Mouse (Mus musculus) limb, embryonic 15.5 days (tissue): ENCODE results near the gene Rdh16. TPM values are rescaled to one million over a fixed set of nuclear protein-coding genes. Genes with fewer than 3 reads are reported as not detected.
"Not testable (repeated sequence)": the region's sequence is repeated elsewhere in the genome, so short reads cannot be mapped to it uniquely, and the experiment has no call there.

Experiments used
- ATAC-seq: fragments of 200-750 bp; cut with Nextera tagmentation; 2 replicates; pipeline ENCODE4 v1.8.0; 2017; ENCODE audit warnings: low read depth, moderate TSS enrichment; ENCODE audit not compliant: insufficient number of reproducible peaks, low FRiP score, low TSS enrichment
- H3K27ac ChIP-seq: fragments of 300-500 bp; sonication (generic); 2 replicates; pipeline ENCODE4 v1.5.1; 2015; ENCODE audit warnings: moderate library complexity, mild to moderate bottlenecking, inconsistent platforms
- H3K27me3 ChIP-seq: fragments of 300-500 bp; sonication (generic); 2 replicates; pipeline ENCODE4 v1.6.1; 2015; ENCODE audit warnings: inconsistent platforms
- H3K36me3 ChIP-seq: fragments of 300-500 bp; sonication (generic); 2 replicates; pipeline ENCODE4 v1.6.1; 2015; ENCODE audit warnings: inconsistent platforms
- H3K4me1 ChIP-seq: fragments of 300-500 bp; sonication (generic); 2 replicates; pipeline ENCODE4 v1.6.1; 2015; ENCODE audit warnings: inconsistent platforms
- H3K4me2 ChIP-seq: fragments of 300-500 bp; sonication (generic); 2 replicates; pipeline ENCODE4 v1.6.1; 2015; ENCODE audit warnings: mild to moderate bottlenecking, inconsistent platforms
- H3K4me3 ChIP-seq: fragments of 300-500 bp; sonication (generic); 2 replicates; pipeline ENCODE4 v1.5.1; 2015; ENCODE audit warnings: mild to moderate bottlenecking, inconsistent platforms
- H3K9ac ChIP-seq: fragments of 300-500 bp; sonication (generic); 2 replicates; pipeline ENCODE4 v1.6.1; 2015; ENCODE audit warnings: inconsistent platforms
- H3K9me3 ChIP-seq: fragments of 300-500 bp; sonication (generic); 2 replicates; pipeline ENCODE4 v1.6.1; 2016; ENCODE audit warnings: inconsistent platforms
- WGBS: fragments of 180-500 bp; shearing (Covaris S2); methylation state at CpG from one replicate; pipeline ENCODE4 v1.1.7; 2015; 5-methylcytosine and 5-hydroxymethylcytosine counted together
- polyA plus RNA-seq: library from polyadenylated mRNA; unstranded; fragments of >200 nt; fragmentation: Nextera tagmentation; extraction: Ambion mirVana; gene quantifications from 2 replicates; pipeline ENCODE4 v1.2.1, GENCODE M21; 2015

Rdh16 gene
- polyA plus RNA-seq, 1 experiment from 2014 or later, result 0.04 TPM

DNA sequence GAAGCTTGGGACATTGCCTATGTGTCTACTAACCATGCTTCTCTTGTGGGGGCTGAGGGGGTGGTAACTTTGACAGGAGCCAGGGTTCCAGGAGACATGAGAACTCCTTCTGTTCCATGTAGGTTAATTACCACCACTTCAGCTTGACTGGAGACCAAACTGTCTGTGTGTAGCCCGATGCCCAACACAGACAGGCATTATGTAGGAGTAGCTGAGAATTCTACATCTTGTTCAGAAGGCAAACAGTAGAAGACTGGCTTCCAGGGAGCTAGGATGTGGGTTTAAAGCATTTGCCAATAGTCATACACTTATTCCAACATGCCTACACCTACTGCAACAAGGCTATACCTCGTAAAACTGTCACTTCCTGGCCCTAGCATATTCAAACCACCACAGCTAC is 37.6 kb downstream of the Rdh16 start:
- ATAC-seq, result no peak
- no peaks in the 10 kb centered on the region for H3K36me3 ChIP-seq
- H3K9me3 ChIP-seq, result no peaks in the 10 kb centered on the region
- 90% methylated on average over 2 of the region's 2 CpGs for WGBS
- no peaks in the 10 kb centered on the region for H3K27me3 ChIP-seq
- no peaks in the 10 kb centered on the region for H3K4me1 ChIP-seq
- H3K9ac ChIP-seq, result no peak overlapping the region
- no peak overlapping the region for H3K27ac ChIP-seq
- no peak overlapping the region for H3K4me2 ChIP-seq
- no peak overlapping the region for H3K4me3 ChIP-seq

DNA sequence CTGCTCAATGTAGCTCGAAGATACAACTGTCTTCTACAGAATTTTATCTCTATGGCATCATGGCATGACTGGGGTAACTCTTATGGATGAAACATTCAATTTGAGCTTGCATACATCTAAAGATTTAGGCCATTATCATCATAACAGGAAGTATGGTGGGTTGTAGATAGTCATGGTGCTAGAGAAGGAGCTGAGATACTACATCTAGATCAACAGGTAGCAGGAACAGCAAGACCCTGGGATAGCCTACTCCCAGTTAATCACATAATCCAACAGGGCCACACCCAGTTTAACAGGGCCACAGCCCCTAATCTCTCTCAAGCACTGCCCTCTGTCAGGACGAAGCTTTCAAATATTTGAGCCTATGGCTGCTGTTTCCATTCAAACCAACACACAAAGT is 39.8 kb downstream of the Rdh16 start:
- Histone ChIP-seq H3K27me3 (no peaks in the 10 kb centered on the region), H3K36me3 (no peaks in the 10 kb centered on the region), H3K9ac (no peak overlapping the region), H3K4me3 (no peak overlapping the region), H3K27ac (no peak overlapping the region), H3K4me2 (no peak overlapping the region), H3K9me3 (no peaks in the 10 kb centered on the region), H3K4me1 (no peaks in the 10 kb centered on the region)
- WGBS, result 67% methylated on average over 2 of the region's 2 CpGs
- no peak for ATAC-seq

DNA sequence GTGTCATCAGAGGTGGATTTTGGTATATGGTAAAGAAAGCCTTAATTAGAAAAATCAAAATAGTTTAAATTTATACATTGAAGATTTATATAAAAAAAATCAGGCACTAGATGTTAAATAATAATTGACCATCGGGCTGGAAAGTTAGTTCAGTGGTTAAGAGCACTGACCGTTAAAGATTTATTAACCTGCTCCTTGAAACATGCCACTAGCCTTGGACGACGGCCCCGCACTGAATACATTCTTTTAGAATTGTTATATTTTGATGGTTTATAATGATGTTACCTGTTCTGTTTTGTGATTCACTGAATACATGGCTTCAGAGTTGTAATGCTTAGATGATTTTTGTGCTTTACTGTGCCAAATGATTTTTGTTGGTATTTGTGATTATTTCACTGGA is 45.0 kb downstream of the Rdh16 start:
- 81% methylated on average over 5 of the region's 5 CpGs for WGBS

DNA sequence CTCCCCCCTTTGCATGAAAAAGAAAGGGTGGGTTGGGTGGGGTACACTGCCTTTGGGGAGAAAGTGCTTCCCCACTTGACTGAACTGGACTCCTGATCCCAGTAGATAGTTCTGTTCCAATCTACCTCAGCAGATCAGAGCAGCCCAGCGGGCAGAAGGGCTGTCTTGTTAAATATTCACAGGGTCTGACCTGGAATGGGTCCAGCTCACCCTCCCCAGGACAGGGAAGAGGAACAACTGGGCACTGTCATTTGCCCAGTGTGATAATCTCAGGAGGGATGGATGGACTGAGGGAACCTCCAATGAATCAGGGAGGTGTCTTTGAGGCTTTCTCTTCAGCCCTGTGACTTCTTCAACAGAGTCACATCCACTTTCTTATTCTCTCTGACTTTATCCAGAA is 47.1 kb downstream of the Rdh16 start:
- Histone ChIP-seq H3K27ac (no peak overlapping the region), H3K4me2 (no peak overlapping the region), H3K9ac (no peak overlapping the region), H3K4me1 (no peaks in the 10 kb centered on the region), H3K4me3 (no peak overlapping the region), H3K9me3 (no peaks in the 10 kb centered on the region), H3K27me3 (no peaks in the 10 kb centered on the region), H3K36me3 (no peaks in the 10 kb centered on the region)
- WGBS, result 81% methylated on average over 1 of the region's 1 CpGs
- no peak for ATAC-seq

More for the DNA sequence above, 45.0 kb downstream of the Rdh16 start:
- H3K4me3 ChIP-seq, H3K36me3 ChIP-seq, ATAC-seq, H3K9ac ChIP-seq, H3K27me3 ChIP-seq, H3K27ac ChIP-seq, H3K4me2 ChIP-seq, H3K4me1 ChIP-seq, H3K9me3 ChIP-seq: not testable (repeated sequence)

DNA sequence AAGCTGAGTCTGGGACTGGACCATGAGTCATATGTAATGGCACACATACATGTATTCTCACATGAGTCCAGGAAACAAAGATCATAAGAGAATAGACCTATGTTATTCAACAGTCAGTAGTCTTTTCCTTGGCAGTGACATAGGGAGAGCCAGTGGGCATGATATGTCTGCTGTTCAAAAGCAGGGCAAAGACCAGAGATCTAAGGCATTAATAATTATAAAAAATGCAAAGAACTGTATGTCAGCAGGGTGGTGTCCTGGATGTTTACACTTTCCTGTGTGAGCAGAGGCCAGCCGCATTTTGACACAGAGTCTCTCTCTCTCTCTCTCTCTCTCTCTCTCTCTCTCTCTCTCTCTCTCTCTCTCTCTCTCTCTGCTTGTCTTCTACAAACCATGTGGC is 48.7 kb downstream of the Rdh16 start, which contains the start of gene Rdh19:
Gene Rdh19, plus strand, starts transcription at position 301 of the 400 bp plus-strand sequence.
- no peak for ATAC-seq
- WGBS, result 62% methylated on average over 1 of the region's 1 CpGs
- Histone ChIP-seq H3K9ac (no peak within 1 kb of the TSS), H3K27ac (no peak within 1 kb of the TSS), H3K4me3 (no peak within 1 kb of the TSS), H3K4me2 (no peak within 1 kb of the TSS), H3K9me3 (no peaks in the 10 kb centered on the region), H3K36me3 (no peaks in the 10 kb centered on the region), H3K4me1 (no peaks in the 10 kb centered on the region), H3K27me3 (no peaks in the 10 kb centered on the region)

DNA sequence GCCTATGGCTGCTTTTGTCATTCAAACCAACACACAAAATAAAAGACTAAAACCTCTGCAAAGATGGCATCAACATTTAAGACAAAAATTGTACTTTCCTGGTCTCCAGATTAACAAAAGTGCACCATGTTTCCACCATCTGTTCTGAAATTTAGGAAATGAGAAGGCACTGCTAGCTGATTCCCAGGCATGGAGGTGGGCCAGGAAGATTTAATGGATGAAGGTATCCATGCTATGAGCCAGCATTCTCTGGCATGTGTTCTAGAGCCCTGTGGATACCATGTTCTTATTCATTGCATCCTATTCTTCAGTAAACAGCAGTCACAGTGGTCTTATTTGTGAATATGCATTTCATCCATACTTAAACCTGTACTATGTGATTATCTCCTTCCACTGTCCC is 55.4 kb downstream of the Rdh16 start:
- Histone ChIP-seq H3K4me2 (no peak overlapping the region), H3K4me1 (no peaks in the 10 kb centered on the region), H3K9me3 (no peaks in the 10 kb centered on the region), H3K27me3 (no peaks in the 10 kb centered on the region), H3K36me3 (no peaks in the 10 kb centered on the region), H3K9ac (no peak overlapping the region), H3K4me3 (no peak overlapping the region), H3K27ac (no peak overlapping the region)
- ATAC-seq, result no peak

DNA sequence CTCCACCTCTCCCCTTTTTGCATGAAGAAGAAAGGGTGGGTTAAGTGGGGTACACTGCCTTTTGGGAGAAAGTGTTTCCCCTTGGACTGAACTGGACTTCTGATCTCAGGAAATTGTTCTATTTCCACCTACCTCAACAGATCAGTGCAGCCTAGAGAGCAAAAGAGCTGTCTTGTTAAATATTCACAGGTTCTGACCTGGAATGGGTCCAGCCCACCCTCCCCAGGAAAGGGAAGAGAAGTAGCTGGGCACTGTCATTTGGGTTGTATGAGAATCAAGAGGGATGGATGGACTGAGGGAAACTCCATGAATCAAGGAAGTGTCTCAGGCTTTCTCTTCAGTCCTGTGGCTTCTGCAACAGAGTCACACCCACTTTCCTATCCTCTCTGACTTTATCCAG is 64.0 kb downstream of the Rdh16 start:
- Histone ChIP-seq H3K4me2 (no peak overlapping the region), H3K27me3 (no peaks in the 10 kb centered on the region), H3K27ac (no peak overlapping the region), H3K9me3 (no peaks in the 10 kb centered on the region), H3K4me1 (no peaks in the 10 kb centered on the region), H3K36me3 (no peaks in the 10 kb centered on the region), H3K9ac (no peak overlapping the region), H3K4me3 (no peak overlapping the region)
- ATAC-seq, result no peak

DNA sequence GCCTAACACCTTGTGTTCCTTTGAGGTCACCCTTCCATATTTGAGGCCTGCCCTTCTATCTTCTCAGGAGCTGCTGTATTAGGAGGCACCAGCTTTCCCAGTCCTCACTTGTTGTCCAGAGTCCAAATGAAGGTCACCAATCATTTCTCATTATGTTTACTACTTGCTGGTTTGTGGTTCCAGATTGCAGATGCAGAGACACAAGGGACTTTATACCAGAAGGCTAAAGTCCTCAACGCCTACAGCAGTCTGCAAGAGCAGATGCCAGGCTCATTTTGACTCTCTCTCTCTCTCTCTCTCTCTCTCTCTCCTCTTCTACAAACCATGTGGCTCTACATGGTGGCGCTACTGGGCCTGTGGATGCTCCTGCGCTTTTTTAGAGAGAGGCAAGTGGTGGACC is 65.3 kb downstream of the Rdh16 start, which contains the start of gene Rdh16f2:
Gene Rdh16f2, plus strand, starts transcription at position 243 of the 400 bp plus-strand sequence.
- Histone ChIP-seq H3K27me3 (no peaks in the 10 kb centered on the region), H3K4me3 (no peak within 1 kb of the TSS), H3K9me3 (no peaks in the 10 kb centered on the region), H3K36me3 (no peaks in the 10 kb centered on the region), H3K27ac (no peak within 1 kb of the TSS), H3K4me1 (no peaks in the 10 kb centered on the region), H3K4me2 (no peak within 1 kb of the TSS), H3K9ac (no peak within 1 kb of the TSS)
- ATAC-seq, result no peak
- 81% methylated on average over 3 of the region's 3 CpGs for WGBS

DNA sequence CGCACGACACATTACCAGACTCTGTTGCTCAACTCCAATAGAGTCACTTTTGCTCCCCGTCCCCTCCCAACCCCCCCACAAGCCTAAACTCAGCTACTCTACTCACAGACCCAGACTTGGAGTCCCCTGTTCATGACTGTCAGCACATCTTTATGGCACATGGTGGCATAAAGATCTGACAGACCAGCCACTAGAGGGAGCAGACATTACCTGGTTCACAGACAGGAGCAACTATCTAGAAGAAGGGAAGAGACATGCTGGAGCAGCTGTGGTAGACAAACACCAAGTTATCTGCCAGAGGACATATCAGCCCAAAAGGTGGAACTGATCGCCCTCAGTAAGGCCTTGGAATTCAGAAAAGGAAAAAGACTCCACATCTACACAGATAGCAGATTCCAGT is 71.5 kb downstream of the Rdh16 start:
- Histone ChIP-seq H3K4me3 (no peak overlapping the region), H3K4me1 (no peaks in the 10 kb centered on the region), H3K27ac (no peak overlapping the region), H3K9me3 (no peaks in the 10 kb centered on the region), H3K4me2 (no peak overlapping the region), H3K27me3 (no peaks in the 10 kb centered on the region), H3K9ac (no peak overlapping the region), H3K36me3 (no peaks in the 10 kb centered on the region)
- 66% methylated on average over 4 of the region's 4 CpGs for WGBS
- no peak for ATAC-seq

DNA sequence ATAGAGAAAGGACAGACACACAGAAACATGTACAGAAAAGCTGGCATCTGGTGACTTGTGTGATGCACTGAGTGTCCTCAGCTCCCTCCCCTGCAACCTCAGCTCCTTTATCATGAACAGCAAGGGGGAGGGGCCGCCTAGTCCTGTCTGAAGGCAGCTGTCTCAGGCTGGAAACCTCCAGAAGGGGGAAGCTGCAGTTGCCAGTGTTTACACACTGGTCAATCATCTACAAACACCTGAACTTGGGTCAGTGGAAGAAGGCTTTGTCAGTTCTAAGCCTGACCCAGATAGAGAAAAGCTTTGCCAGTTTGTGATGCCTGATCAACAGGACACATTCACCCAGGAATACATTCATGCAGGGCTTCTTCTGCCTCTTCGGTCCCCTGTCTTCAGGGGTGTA is 76.7 kb downstream of the Rdh16 start:
- Histone ChIP-seq H3K4me3 (no peak overlapping the region), H3K9ac (no peak overlapping the region), H3K9me3 (no peaks in the 10 kb centered on the region), H3K36me3 (no peaks in the 10 kb centered on the region), H3K4me1 (no peaks in the 10 kb centered on the region), H3K4me2 (no peak overlapping the region), H3K27me3 (no peaks in the 10 kb centered on the region), H3K27ac (no peak overlapping the region)
- WGBS, result 49% methylated on average over 2 of the region's 2 CpGs
- no peak for ATAC-seq

DNA sequence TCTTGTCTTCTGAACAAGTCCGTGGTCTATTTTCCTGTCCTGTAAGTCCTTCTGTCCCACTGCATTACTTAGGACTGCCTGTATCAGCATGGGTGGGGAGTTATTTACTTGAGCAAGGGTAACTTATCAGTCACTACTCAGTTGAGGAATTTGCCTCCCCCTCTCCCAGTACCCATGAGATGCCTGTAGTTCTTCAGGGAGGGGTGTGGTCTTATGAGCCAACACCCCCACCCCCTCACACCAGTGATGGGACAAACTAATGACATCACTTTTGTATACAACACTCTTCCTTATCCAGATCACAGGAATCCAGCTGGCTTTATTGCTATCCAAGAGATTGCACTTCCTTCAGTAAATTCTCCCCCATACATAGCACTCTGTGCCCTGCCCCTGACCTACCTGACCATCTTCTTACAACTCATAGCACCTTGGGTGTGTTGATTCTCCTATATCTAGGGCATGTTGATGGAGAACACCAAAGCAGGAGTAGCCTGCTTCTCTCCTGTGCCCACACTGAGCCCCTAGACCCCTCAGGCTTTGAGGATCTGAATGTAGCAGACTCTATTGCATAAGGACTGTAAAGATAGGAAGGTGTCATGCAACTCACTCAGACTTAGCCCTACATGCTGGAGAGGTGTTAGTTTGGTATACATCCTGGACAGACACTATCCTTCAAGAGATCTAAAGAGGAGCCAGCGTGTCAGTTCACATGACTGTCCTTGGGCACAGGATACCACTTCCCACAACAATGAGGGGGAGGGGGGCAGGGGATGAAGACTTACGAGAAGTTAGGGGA is 77.5 kb downstream of the Rdh16 start:
- no peak for ATAC-seq
- Histone ChIP-seq H3K4me1 (no peaks in the 10 kb centered on the region), H3K36me3 (no peaks in the 10 kb centered on the region), H3K27me3 (no peaks in the 10 kb centered on the region), H3K4me3 (no peak overlapping the region), H3K9me3 (no peaks in the 10 kb centered on the region), H3K4me2 (no peak overlapping the region), H3K9ac (no peak overlapping the region), H3K27ac (no peak overlapping the region)
- WGBS, result 68% methylated on average over 3 of the region's 3 CpGs

DNA sequence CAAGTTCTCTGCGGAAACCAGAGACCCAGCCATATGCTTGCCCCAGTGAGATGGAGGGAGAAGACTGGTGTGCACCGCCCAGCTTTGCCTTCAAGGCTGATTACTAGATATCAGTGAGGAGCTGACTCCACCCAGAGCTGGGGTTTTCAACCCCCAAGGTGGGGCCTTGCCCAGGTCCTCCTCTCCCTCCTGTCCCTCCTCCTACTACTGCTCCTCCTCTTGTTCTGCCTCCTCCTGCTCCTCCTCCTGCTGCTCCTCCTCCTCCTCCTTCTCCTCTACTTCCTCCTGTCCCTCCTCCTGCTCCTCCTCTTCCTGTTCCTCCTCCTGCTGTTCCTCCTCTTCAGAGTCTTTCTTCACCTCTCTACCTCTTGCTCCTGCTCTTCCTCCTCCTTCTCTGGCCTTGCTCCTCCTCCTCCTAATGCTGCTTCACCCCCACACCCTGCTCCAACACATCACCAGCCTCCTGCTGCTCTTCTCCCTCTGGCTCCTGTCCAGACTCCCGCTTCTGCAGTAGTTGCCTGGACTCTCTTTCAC is 78.3 kb downstream of the Rdh16 start:
- H3K4me3 ChIP-seq, result no peak overlapping the region
- H3K9me3 ChIP-seq, result no peaks in the 10 kb centered on the region
- no peak overlapping the region for H3K9ac ChIP-seq
- WGBS, result 70% methylated on average over 3 of the region's 3 CpGs
- H3K27ac ChIP-seq, result no peak overlapping the region
- H3K4me1 ChIP-seq, result no peaks in the 10 kb centered on the region
- H3K36me3 ChIP-seq, result no peaks in the 10 kb centered on the region
- H3K27me3 ChIP-seq, result no peaks in the 10 kb centered on the region
- no peak overlapping the region for H3K4me2 ChIP-seq
- ATAC-seq, result no peak
